Mouse (Mus musculus): ENCODE data around the gene Pkdcc.
A peak's percentile ranks its signal among the peaks of the same experiment; 100 is the strongest.

The Pkdcc gene

GRCm38 (mm10) chr17:83200469-83200868 is 14.6 kb upstream of the Pkdcc start:
- no peak for DNase-seq (ENCODE audit: low read depth, low spot score)
- Histone ChIP-seq H3K36me3 (ENCODE audit: control insufficient read depth, insufficient read depth, low read length, poor library complexity, severe bottlenecking) (no peaks in the 10 kb centered on the region), H3K27me3 (ENCODE audit: control insufficient read depth, insufficient read depth, low read length, poor library complexity, severe bottlenecking) (no peaks in the 10 kb centered on the region)

- no peaks in the 10 kb centered on the region for H3K36me3 ChIP-seq (ENCODE audit: control insufficient read depth, insufficient read depth, low read length, poor library complexity, severe bottlenecking)
- DNase-seq (ENCODE audit: low read depth, low spot score): no peak
Measured at GRCm38 (mm10) chr17:83201257-83201656, 13.8 kb upstream of the Pkdcc start.

GRCm38 (mm10) chr17:83203692-83204383 is 11.3 kb upstream of the Pkdcc start:
- no peaks in the 10 kb centered on the region for H3K36me3 ChIP-seq (ENCODE audit: control insufficient read depth, insufficient read depth, low read length, poor library complexity, severe bottlenecking)
- DNase-seq (ENCODE audit: low read depth, low spot score): no peak
- no peaks in the 10 kb centered on the region for H3K27me3 ChIP-seq (ENCODE audit: control insufficient read depth, insufficient read depth, low read length, poor library complexity, severe bottlenecking)

More at GRCm38 (mm10) chr17:83201257-83201656, 13.8 kb upstream of the Pkdcc start:
- H3K27me3 ChIP-seq (ENCODE audit: control insufficient read depth, insufficient read depth, low read length, poor library complexity, severe bottlenecking): no peaks in the 10 kb centered on the region

- no peaks in the 10 kb centered on the region for H3K27me3 ChIP-seq (ENCODE audit: control insufficient read depth, insufficient read depth, low read length, poor library complexity, severe bottlenecking)
- DNase-seq (ENCODE audit: low read depth, low spot score): no peak
- H3K36me3 ChIP-seq (ENCODE audit: control insufficient read depth, insufficient read depth, low read length, poor library complexity, severe bottlenecking): no peaks in the 10 kb centered on the region
Measured at GRCm38 (mm10) chr17:83207296-83207695, 7.8 kb upstream of the Pkdcc start.

- H3K27me3 ChIP-seq (ENCODE audit: control insufficient read depth, insufficient read depth, low read length, poor library complexity, severe bottlenecking): no peaks in the 10 kb centered on the region
- no peak for DNase-seq (ENCODE audit: low read depth, low spot score)
Measured at GRCm38 (mm10) chr17:83208455-83208854, 6.6 kb upstream of the Pkdcc start.

GRCm38 (mm10) chr17:83210531-83210930 is 4.6 kb upstream of the Pkdcc start:
- Histone ChIP-seq H3K27me3 (ENCODE audit: control insufficient read depth, insufficient read depth, low read length, poor library complexity, severe bottlenecking) (peaks cover 4% of the 10 kb centered on the region; the same call in 1 of the 2 replicates), H3K36me3 (ENCODE audit: control insufficient read depth, insufficient read depth, low read length, poor library complexity, severe bottlenecking) (no peaks in the 10 kb centered on the region)
- no peak for DNase-seq (ENCODE audit: low read depth, low spot score)

More at GRCm38 (mm10) chr17:83208455-83208854, 6.6 kb upstream of the Pkdcc start:
- H3K36me3 ChIP-seq (ENCODE audit: control insufficient read depth, insufficient read depth, low read length, poor library complexity, severe bottlenecking): no peaks in the 10 kb centered on the region

- H3K27me3 ChIP-seq (ENCODE audit: control insufficient read depth, insufficient read depth, low read length, poor library complexity, severe bottlenecking): peaks cover 4% of the 10 kb centered on the region; the same call in 1 of the 2 replicates
- DNase-seq (ENCODE audit: low read depth, low spot score): no peak
- H3K36me3 ChIP-seq (ENCODE audit: control insufficient read depth, insufficient read depth, low read length, poor library complexity, severe bottlenecking): no peaks in the 10 kb centered on the region
Measured at GRCm38 (mm10) chr17:83211196-83211595, 3.9 kb upstream of the Pkdcc start.

- no peak for DNase-seq (ENCODE audit: low read depth, low spot score)
- no peaks in the 10 kb centered on the region for H3K36me3 ChIP-seq (ENCODE audit: control insufficient read depth, insufficient read depth, low read length, poor library complexity, severe bottlenecking)
- peaks cover 4% of the 10 kb centered on the region; the same call in 1 of the 2 replicates for H3K27me3 ChIP-seq (ENCODE audit: control insufficient read depth, insufficient read depth, low read length, poor library complexity, severe bottlenecking)
Measured at GRCm38 (mm10) chr17:83212422-83212821, 2.7 kb upstream of the Pkdcc start.

GRCm38 (mm10) chr17:83213228-83213915 is 1.7 kb upstream of the Pkdcc start:
- Histone ChIP-seq H3K27me3 (ENCODE audit: control insufficient read depth, insufficient read depth, low read length, poor library complexity, severe bottlenecking) (peaks cover 4% of the 10 kb centered on the region; the same call in 1 of the 2 replicates), H3K36me3 (ENCODE audit: control insufficient read depth, insufficient read depth, low read length, poor library complexity, severe bottlenecking) (no peaks in the 10 kb centered on the region)
- no peak for DNase-seq (ENCODE audit: low read depth, low spot score)

- DNase-seq (ENCODE audit: low read depth, low spot score): peak; percentile 24
- Histone ChIP-seq H3K27me3 (ENCODE audit: control insufficient read depth, insufficient read depth, low read length, poor library complexity, severe bottlenecking) (peaks cover 4% of the 10 kb centered on the region; the same call in 1 of the 2 replicates), H3K36me3 (ENCODE audit: control insufficient read depth, insufficient read depth, low read length, poor library complexity, severe bottlenecking) (no peaks in the 10 kb centered on the region)
Measured at GRCm38 (mm10) chr17:83214161-83214592, 915 bp upstream of the Pkdcc start.

- peak; percentile 2 for DNase-seq (ENCODE audit: low read depth, low spot score)
- Histone ChIP-seq H3K27me3 (ENCODE audit: control insufficient read depth, insufficient read depth, low read length, poor library complexity, severe bottlenecking) (peaks cover 4% of the 10 kb centered on the region; the same call in 1 of the 2 replicates), H3K36me3 (ENCODE audit: control insufficient read depth, insufficient read depth, low read length, poor library complexity, severe bottlenecking) (no peaks in the 10 kb centered on the region)
Measured at GRCm38 (mm10) chr17:83215529-83216244, 595 bp downstream of the Pkdcc start.

- Histone ChIP-seq H3K36me3 (ENCODE audit: control insufficient read depth, insufficient read depth, low read length, poor library complexity, severe bottlenecking) (no peaks in the 10 kb centered on the region), H3K27me3 (ENCODE audit: control insufficient read depth, insufficient read depth, low read length, poor library complexity, severe bottlenecking) (peaks cover 4% of the 10 kb centered on the region; the same call in 1 of the 2 replicates)
- DNase-seq (ENCODE audit: low read depth, low spot score): no peak
Measured at GRCm38 (mm10) chr17:83216251-83216919, 1.3 kb downstream of the Pkdcc start.

GRCm38 (mm10) chr17:83218189-83218588 is 3.1 kb downstream of the Pkdcc start:
- no peaks in the 10 kb centered on the region for H3K36me3 ChIP-seq (ENCODE audit: control insufficient read depth, insufficient read depth, low read length, poor library complexity, severe bottlenecking)
- peaks cover 4% of the 10 kb centered on the region; the same call in 1 of the 2 replicates for H3K27me3 ChIP-seq (ENCODE audit: control insufficient read depth, insufficient read depth, low read length, poor library complexity, severe bottlenecking)
- DNase-seq (ENCODE audit: low read depth, low spot score): no peak

GRCm38 (mm10) chr17:83218722-83219121 is 3.6 kb downstream of the Pkdcc start:
- peaks cover 4% of the 10 kb centered on the region; the same call in 1 of the 2 replicates for H3K27me3 ChIP-seq (ENCODE audit: control insufficient read depth, insufficient read depth, low read length, poor library complexity, severe bottlenecking)
- no peaks in the 10 kb centered on the region for H3K36me3 ChIP-seq (ENCODE audit: control insufficient read depth, insufficient read depth, low read length, poor library complexity, severe bottlenecking)
- no peak for DNase-seq (ENCODE audit: low read depth, low spot score)
